Mouse (Mus musculus) subcutaneous adipose tissue, adult 2 months (tissue): Measurements from ENCODE around the gene Olfr23. TPM values are rescaled to one million over a fixed set of nuclear protein-coding genes. Genes with fewer than 3 reads are reported as not detected.

ENCODE experiments used
- polyA plus RNA-seq: library from polyadenylated mRNA; depleted of rRNA; stranded (reverse); fragments of >200 nt; gene quantifications from 2 replicates; pipeline ENCODE4 v1.2.3, GENCODE M21; 2012; ENCODE audit warnings: low replicate concordance; rRNA removed

Gene Olfr23
- polyA plus RNA-seq = not detected in 2 replicates

DNA sequence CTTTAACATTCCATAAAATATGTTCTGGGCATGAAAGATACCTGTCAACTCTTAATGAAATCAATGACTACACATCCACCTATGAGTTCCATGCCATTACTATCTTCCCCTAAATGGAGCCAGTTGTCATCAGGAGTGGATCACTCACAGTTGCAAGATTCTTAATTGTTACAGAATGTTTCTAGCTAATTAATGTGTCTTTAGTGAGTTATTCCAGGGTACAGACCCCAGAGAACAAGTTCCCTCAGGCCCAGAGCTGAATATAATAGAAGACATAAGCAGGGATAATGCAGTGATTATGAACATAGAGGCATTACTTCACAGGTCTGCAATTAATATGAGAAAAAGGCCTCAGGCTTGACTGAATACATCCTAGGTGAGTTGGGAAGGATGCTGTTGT is at the start of gene Olfr23:
Olfr23 (plus strand) TSS at position 301 of the 400 bp plus-strand sequence.

DNA sequence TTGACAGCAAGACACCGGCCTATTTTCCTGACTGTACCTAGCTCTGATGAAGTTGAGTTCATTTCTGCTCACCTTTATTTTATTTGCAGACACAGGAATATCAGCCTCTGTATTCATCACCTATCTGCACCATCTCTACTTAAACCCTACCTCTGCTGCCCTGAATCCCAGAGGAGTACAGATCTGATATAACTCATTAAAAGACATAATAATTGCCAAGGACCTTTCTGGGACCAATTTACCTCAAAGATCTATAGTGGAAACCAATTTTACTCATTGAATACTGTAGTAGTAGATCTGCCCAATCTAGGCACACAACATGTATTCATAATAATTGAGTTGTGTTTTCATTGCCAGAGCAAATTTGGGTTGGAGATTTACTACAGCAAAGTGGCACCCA is 45.8 kb upstream of the Olfr23 start, which contains the start of gene Olfr394:
Olfr394 (minus strand) TSS at position 101 of the 400 bp plus-strand sequence.

DNA sequence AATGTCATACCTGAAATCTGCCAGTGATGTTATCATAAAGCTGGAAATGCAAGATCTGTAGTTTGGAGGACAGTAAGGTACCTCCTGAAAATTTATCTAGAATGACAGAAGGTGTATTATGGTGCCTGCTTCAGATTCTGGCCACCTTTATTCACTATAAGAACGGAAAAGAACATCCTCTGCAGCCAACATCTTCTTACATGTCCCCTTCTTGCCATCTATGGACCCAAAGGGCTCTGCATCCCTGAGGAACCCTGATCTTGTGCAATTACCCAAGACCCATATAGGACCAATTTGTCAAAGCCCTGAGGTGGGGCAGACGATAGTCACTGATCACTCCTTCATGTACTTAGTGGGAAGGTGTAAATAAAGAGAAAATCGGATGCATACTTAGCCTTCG is 27.3 kb upstream of the Olfr23 start, which contains the start of gene Olfr395:
Olfr395 (minus strand) TSS at position 101 of the 400 bp plus-strand sequence.

DNA sequence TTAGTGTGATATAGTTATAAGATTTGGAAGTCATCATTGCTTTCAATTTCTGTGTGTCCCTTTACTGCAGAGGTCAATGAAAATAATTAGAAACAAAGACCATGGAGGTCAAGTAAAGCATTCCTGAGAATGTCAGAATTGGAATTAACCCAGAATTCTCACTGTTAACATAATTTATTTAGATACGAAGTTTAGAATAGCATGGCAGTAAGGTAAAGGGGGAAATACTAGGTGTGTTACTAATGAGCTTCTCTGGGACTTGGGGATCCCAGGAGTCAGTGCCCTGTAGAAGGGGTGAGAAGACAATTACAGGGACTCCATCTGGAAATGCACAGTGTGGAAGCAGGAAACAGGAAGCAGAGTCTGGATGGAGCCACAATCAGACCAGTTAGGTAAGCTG is 24.0 kb downstream of the Olfr23 start, which contains the start of gene Olfr397:
Olfr397 (plus strand) TSS at position 301 of the 400 bp plus-strand sequence.

DNA sequence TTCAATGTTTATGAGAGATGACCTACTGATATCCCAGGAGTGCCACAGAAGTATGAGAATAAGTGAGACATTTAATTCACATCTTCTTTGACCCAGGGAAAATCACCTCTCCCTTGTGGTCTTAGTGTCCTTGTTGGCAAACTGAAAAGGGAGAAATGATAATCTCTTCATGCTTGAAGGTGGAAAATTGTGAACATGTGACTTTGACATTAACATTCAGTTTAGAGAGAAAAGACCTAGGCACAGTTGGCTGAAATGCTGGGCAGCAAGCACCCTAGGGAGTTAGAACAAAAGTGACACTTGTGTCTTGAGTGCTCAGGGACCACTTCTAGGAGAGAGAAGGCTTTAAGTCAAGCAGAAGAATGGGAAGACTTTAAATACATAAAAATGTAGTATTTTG is 53.8 kb downstream of the Olfr23 start, which contains the start of gene Olfr398:
Olfr398 (minus strand) TSS at position 101 of the 400 bp plus-strand sequence.

Other genes with a start within 250 kb of the Olfr23 start
- gene Zfp735, start 247.9 kb upstream of the Olfr23 start, polyA plus RNA-seq = not detected in 2 replicates
- gene Olfr389, start 156.0 kb upstream of the Olfr23 start, polyA plus RNA-seq = not detected in 2 replicates
- gene Olfr390, start 153.7 kb upstream of the Olfr23 start, polyA plus RNA-seq = not detected in 2 replicates
- gene Olfr391-ps, start 133.6 kb upstream of the Olfr23 start, polyA plus RNA-seq = not detected in 2 replicates
- not detected in 2 replicates for gene Olfr392, start 119.6 kb upstream of the Olfr23 start, polyA plus RNA-seq
- not detected in 2 replicates for gene Olfr393, start 85.2 kb upstream of the Olfr23 start, polyA plus RNA-seq
- gene Olfr394, start 45.9 kb upstream of the Olfr23 start, polyA plus RNA-seq = not detected in 2 replicates
- gene Olfr395, start 27.4 kb upstream of the Olfr23 start, polyA plus RNA-seq = not detected in 2 replicates
- gene Olfr397, start 24.1 kb downstream of the Olfr23 start, polyA plus RNA-seq = not detected in 2 replicates
- not detected in 2 replicates for gene Olfr398, start 53.7 kb downstream of the Olfr23 start, polyA plus RNA-seq
- not detected in 2 replicates for gene Olfr139, start 119.9 kb downstream of the Olfr23 start, polyA plus RNA-seq
- not detected in 2 replicates for gene Olfr399, start 119.9 kb downstream of the Olfr23 start, polyA plus RNA-seq
- not detected in 2 replicates for gene Zfp616, start 133.3 kb downstream of the Olfr23 start, polyA plus RNA-seq
- not detected in 2 replicates for gene Olfr401, start 177.0 kb downstream of the Olfr23 start, polyA plus RNA-seq
- not detected in 2 replicates for gene Olfr402, start 216.9 kb downstream of the Olfr23 start, polyA plus RNA-seq
- not detected in 2 replicates for gene Olfr403, start 249.6 kb downstream of the Olfr23 start, polyA plus RNA-seq